Mouse (Mus musculus): ENCODE results near the gene Pip4k2a. TPM values are rescaled to one million over a fixed set of nuclear protein-coding genes. Genes with fewer than 3 reads are reported as not detected.

Gene Pip4k2a
- polyA plus RNA-seq, 1 experiment = 8.7 TPM

- TF ChIP-seq FOSL1 (IDR thresholded peaks at IDR 0.05; ENCODE audit: insufficient read depth, low read length, poor library complexity, severe bottlenecking) (no peak), CEBPB (IDR thresholded peaks at IDR 0.05; ENCODE audit: low read depth) (no peak), CTCF (IDR thresholded peaks at IDR 0.05; ENCODE audit: control insufficient read depth, insufficient read depth, insufficient read length) (no peak), USF1 (IDR thresholded peaks at IDR 0.05; ENCODE audit: low read depth) (no peak), MYOD1 (IDR thresholded peaks at IDR 0.05; ENCODE audit: control insufficient read depth, insufficient read length, low read depth) (no peak), MYOG (IDR thresholded peaks at IDR 0.05; ENCODE audit: control insufficient read depth, extremely low read depth, insufficient read length) (no peak), MAX (IDR thresholded peaks at IDR 0.05) (no peak)
Measured at GRCm38 (mm10) chr2:18988885-18989284, 9.0 kb downstream of the Pip4k2a start.

DNA sequence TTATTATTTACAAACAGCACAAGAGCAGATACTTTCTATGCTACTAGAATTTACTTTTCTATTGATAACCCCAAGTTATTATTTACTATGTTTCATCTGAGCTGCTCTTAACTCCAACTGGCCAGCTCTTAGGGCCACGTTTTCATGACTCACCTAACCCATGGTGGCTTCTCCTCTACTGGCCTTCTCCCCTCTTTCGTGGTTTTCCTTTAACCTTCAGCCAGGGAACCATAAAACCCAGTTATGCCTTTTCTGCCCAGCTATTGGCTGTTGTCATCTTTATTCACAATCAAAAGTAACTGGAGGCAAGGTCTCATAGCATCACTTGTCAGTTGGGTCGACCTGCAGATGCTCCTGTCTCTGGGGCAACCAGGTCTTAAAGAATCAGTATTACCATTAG lies 12.4 kb downstream of the Pip4k2a start:
- TF ChIP-seq MYOG (IDR thresholded peaks at IDR 0.05; ENCODE audit: control insufficient read depth, extremely low read depth, insufficient read length) (no peak), CTCF (IDR thresholded peaks at IDR 0.05; ENCODE audit: control insufficient read depth, insufficient read depth, insufficient read length) (no peak), USF1 (IDR thresholded peaks at IDR 0.05; ENCODE audit: low read depth) (no peak), CEBPB (IDR thresholded peaks at IDR 0.05; ENCODE audit: low read depth) (no peak), MYOD1 (IDR thresholded peaks at IDR 0.05; ENCODE audit: control insufficient read depth, insufficient read length, low read depth) (no peak)
- Histone ChIP-seq H3K79me3 (ENCODE audit: low read depth) (peaks cover 16% of the 10 kb centered on the region), H3K36me3 (ENCODE audit: control insufficient read depth, insufficient read depth) (no peaks in the 10 kb centered on the region), H3K27me3 (ENCODE audit: control insufficient read depth, insufficient read depth, insufficient read length) (no peaks in the 10 kb centered on the region), H3ac (ENCODE audit: control insufficient read depth, insufficient read length, low read depth) (no peak overlapping the region), H3K79me2 (ENCODE audit: control insufficient read depth, insufficient read depth) (peaks cover 59% of the 10 kb centered on the region), H3K4me3 (ENCODE audit: insufficient read depth, poor library complexity, severe bottlenecking) (no peak overlapping the region)

More at GRCm38 (mm10) chr2:18988885-18989284, 9.0 kb downstream of the Pip4k2a start:
- Histone ChIP-seq H3K36me3 (ENCODE audit: control insufficient read depth, insufficient read depth) (no peaks in the 10 kb centered on the region), H3ac (ENCODE audit: control insufficient read depth, insufficient read length, low read depth) (no peak overlapping the region), H3K79me3 (ENCODE audit: low read depth) (peaks cover 25% of the 10 kb centered on the region), H3K4me3 (ENCODE audit: insufficient read depth, poor library complexity, severe bottlenecking) (no peak overlapping the region), H3K79me2 (ENCODE audit: control insufficient read depth, insufficient read depth) (peaks cover 60% of the 10 kb centered on the region), H3K27me3 (ENCODE audit: control insufficient read depth, insufficient read depth, insufficient read length) (no peaks in the 10 kb centered on the region)

GRCm38 (mm10) chr2:18984095-18984847 lies 13.7 kb downstream of the Pip4k2a start:
- no peak for TF ChIP-seq FOSL1 (IDR thresholded peaks at IDR 0.05; ENCODE audit: insufficient read depth, low read length, poor library complexity, severe bottlenecking)
- no peak for TF ChIP-seq MYOG (IDR thresholded peaks at IDR 0.05; ENCODE audit: control insufficient read depth, extremely low read depth, insufficient read length)

DNA sequence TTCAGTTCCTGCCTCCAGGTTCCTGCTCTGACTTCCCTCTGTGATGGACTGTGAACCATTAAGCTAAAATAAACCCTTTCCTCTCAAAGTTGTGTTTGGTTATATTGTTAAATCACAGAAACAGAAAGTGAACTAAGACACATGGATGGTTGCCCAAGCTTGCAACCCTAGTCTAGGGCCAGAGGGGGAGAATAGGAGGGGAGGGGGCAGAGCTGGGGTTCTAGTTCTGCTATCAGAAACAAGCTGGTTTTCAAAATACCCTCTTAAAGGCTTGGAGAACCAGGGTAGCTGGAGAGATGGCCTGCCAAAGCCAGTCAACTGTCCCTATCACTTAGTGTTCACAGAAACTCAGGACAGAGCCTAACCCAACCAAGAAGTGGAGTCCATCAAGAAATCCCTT lies 14.4 kb downstream of the Pip4k2a start:
- Histone ChIP-seq H3K27me3 (ENCODE audit: control insufficient read depth, insufficient read depth, insufficient read length) (no peaks in the 10 kb centered on the region), H3K79me2 (ENCODE audit: control insufficient read depth, insufficient read depth) (peaks cover 51% of the 10 kb centered on the region), H3ac (ENCODE audit: control insufficient read depth, insufficient read length, low read depth) (no peak overlapping the region), H3K4me3 (ENCODE audit: insufficient read depth, poor library complexity, severe bottlenecking) (no peak overlapping the region), H3K36me3 (ENCODE audit: control insufficient read depth, insufficient read depth) (no peaks in the 10 kb centered on the region), H3K79me3 (ENCODE audit: low read depth) (peaks cover 11% of the 10 kb centered on the region)
- TF ChIP-seq CTCF (IDR thresholded peaks at IDR 0.05; ENCODE audit: control insufficient read depth, insufficient read depth, insufficient read length) = no peak

More at GRCm38 (mm10) chr2:18984095-18984847, 13.7 kb downstream of the Pip4k2a start:
- Histone ChIP-seq H3K36me3 (ENCODE audit: control insufficient read depth, insufficient read depth) (no peaks in the 10 kb centered on the region), H3K27me3 (ENCODE audit: control insufficient read depth, insufficient read depth, insufficient read length) (no peaks in the 10 kb centered on the region), H3K79me2 (ENCODE audit: control insufficient read depth, insufficient read depth) (peaks cover 58% of the 10 kb centered on the region), H3ac (ENCODE audit: control insufficient read depth, insufficient read length, low read depth) (no peak overlapping the region), H3K4me3 (ENCODE audit: insufficient read depth, poor library complexity, severe bottlenecking) (no peak overlapping the region), H3K79me3 (ENCODE audit: low read depth) (peaks cover 16% of the 10 kb centered on the region)

GRCm38 (mm10) chr2:18982581-18982980 lies 15.3 kb downstream of the Pip4k2a start:
- Histone ChIP-seq H3K36me3 (ENCODE audit: control insufficient read depth, insufficient read depth) (no peaks in the 10 kb centered on the region), H3K79me2 (ENCODE audit: control insufficient read depth, insufficient read depth) (peaks cover 42% of the 10 kb centered on the region), H3ac (ENCODE audit: control insufficient read depth, insufficient read length, low read depth) (no peak overlapping the region), H3K79me3 (ENCODE audit: low read depth) (peaks cover 6% of the 10 kb centered on the region), H3K4me3 (ENCODE audit: insufficient read depth, poor library complexity, severe bottlenecking) (no peak overlapping the region), H3K27me3 (ENCODE audit: control insufficient read depth, insufficient read depth, insufficient read length) (no peaks in the 10 kb centered on the region)
- no peak for TF ChIP-seq FOSL1 (IDR thresholded peaks at IDR 0.05; ENCODE audit: insufficient read depth, low read length, poor library complexity, severe bottlenecking)
- TF ChIP-seq CEBPB (IDR thresholded peaks at IDR 0.05; ENCODE audit: low read depth) = no peak
- TF ChIP-seq MYOG (IDR thresholded peaks at IDR 0.05; ENCODE audit: control insufficient read depth, extremely low read depth, insufficient read length) = no peak

DNA sequence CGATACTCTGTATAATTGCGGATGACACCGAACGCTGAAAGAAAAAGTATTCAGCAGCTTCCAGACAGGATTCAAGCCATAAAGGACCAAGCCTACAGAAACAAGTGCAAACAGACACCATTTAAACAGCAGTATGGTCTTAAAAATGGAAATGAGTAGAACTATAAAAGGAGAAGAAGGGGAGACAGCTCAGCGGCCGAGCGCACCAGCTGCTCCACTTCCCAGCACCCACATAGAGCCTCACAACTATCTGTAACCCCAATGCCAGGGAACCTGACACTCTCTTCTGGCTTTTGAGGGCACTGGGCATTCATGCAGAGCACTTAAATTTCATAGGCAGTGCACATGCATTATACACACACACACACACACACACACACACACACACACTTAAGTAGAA lies 18.3 kb downstream of the Pip4k2a start:
- TF ChIP-seq CTCF (IDR thresholded peaks at IDR 0.05; ENCODE audit: control insufficient read depth, insufficient read depth, insufficient read length) = no peak
- no peak for TF ChIP-seq CEBPB (IDR thresholded peaks at IDR 0.05; ENCODE audit: low read depth)
- no peak for TF ChIP-seq MYOG (IDR thresholded peaks at IDR 0.05; ENCODE audit: control insufficient read depth, extremely low read depth, insufficient read length)
- TF ChIP-seq MAX (IDR thresholded peaks at IDR 0.05) = no peak
- no peak for TF ChIP-seq USF1 (IDR thresholded peaks at IDR 0.05; ENCODE audit: low read depth)
- no peak for TF ChIP-seq FOSL1 (IDR thresholded peaks at IDR 0.05; ENCODE audit: insufficient read depth, low read length, poor library complexity, severe bottlenecking)
- no peak for TF ChIP-seq MYOD1 (IDR thresholded peaks at IDR 0.05; ENCODE audit: control insufficient read depth, insufficient read length, low read depth)
- Histone ChIP-seq H3K79me3 (ENCODE audit: low read depth) (peaks cover 6% of the 10 kb centered on the region), H3K4me3 (ENCODE audit: insufficient read depth, poor library complexity, severe bottlenecking) (no peak overlapping the region), H3ac (ENCODE audit: control insufficient read depth, insufficient read length, low read depth) (no peak overlapping the region), H3K79me2 (ENCODE audit: control insufficient read depth, insufficient read depth) (peaks cover 35% of the 10 kb centered on the region), H3K36me3 (ENCODE audit: control insufficient read depth, insufficient read depth) (no peaks in the 10 kb centered on the region), H3K27me3 (ENCODE audit: control insufficient read depth, insufficient read depth, insufficient read length) (no peaks in the 10 kb centered on the region)

Measured in C2C12 (cell line).